Mouse (Mus musculus) kidney, embryonic 16.5 days (tissue): Measurements from ENCODE around the gene Gm42957. TPM values are rescaled to one million over a fixed set of nuclear protein-coding genes. Genes with fewer than 3 reads are reported as not detected.

Source experiments
- ATAC-seq: fragments of 200-750 bp; cut with Nextera tagmentation; 2 replicates; pipeline ENCODE4 v1.8.0; 2017; ENCODE audit warnings: moderate TSS enrichment; ENCODE audit not compliant: low FRiP score, low TSS enrichment
- H3K27ac ChIP-seq: fragments of 300-500 bp; sonication (generic); 2 replicates; pipeline ENCODE4 v1.5.1; 2014; ENCODE audit warnings: low read length
- H3K27me3 ChIP-seq: fragments of 300-500 bp; sonication (generic); 2 replicates; pipeline ENCODE4 v1.6.1; 2014; ENCODE audit warnings: low read length, control low read depth, mixed read lengths; ENCODE audit not compliant: insufficient read depth
- H3K36me3 ChIP-seq: fragments of 300-500 bp; sonication (generic); 2 replicates; pipeline ENCODE4 v1.6.1; 2014; ENCODE audit warnings: low read length, control low read depth, mixed read lengths; ENCODE audit not compliant: insufficient read depth
- H3K4me1 ChIP-seq: fragments of 300-500 bp; sonication (generic); 2 replicates; pipeline ENCODE4 v1.6.1; 2014; ENCODE audit warnings: low read length, control low read depth, mixed read lengths; ENCODE audit not compliant: insufficient read depth
- H3K4me2 ChIP-seq: fragments of 300-500 bp; sonication (generic); replicated peaks from 2 replicates; pipeline ENCODE4 v1.6.1; 2014; ENCODE audit warnings: low read depth, low read length
- H3K4me3 ChIP-seq: fragments of 300-500 bp; sonication (generic); 2 replicates; pipeline ENCODE4 v1.5.1; 2014; ENCODE audit warnings: mild to moderate bottlenecking, low read length
- H3K9ac ChIP-seq: fragments of 300-500 bp; sonication (generic); replicated peaks from 2 replicates; pipeline ENCODE4 v1.6.1; 2014; ENCODE audit warnings: low read length
- H3K9me3 ChIP-seq: fragments of 300-500 bp; sonication (generic); 2 replicates; pipeline ENCODE4 v1.6.1; 2016; ENCODE audit warnings: low read length, control low read depth
- WGBS: fragments of 180-500 bp; shearing (Covaris S2); extraction: QIAGEN DNeasy Blood & Tissue Kit; methylation state at CpG from one replicate; pipeline ENCODE4 v1.1.7; 2014; 5-methylcytosine and 5-hydroxymethylcytosine counted together
- polyA plus RNA-seq: library from polyadenylated mRNA; unstranded; fragments of >200 nt; fragmentation: Nextera tagmentation; extraction: Ambion mirVana; gene quantifications from 2 replicates; pipeline ENCODE4 v1.2.1, GENCODE M21; 2015

The Gm42957 gene
- polyA plus RNA-seq, 1 experiment from 2014 or later, result 0.21 TPM

DNA sequence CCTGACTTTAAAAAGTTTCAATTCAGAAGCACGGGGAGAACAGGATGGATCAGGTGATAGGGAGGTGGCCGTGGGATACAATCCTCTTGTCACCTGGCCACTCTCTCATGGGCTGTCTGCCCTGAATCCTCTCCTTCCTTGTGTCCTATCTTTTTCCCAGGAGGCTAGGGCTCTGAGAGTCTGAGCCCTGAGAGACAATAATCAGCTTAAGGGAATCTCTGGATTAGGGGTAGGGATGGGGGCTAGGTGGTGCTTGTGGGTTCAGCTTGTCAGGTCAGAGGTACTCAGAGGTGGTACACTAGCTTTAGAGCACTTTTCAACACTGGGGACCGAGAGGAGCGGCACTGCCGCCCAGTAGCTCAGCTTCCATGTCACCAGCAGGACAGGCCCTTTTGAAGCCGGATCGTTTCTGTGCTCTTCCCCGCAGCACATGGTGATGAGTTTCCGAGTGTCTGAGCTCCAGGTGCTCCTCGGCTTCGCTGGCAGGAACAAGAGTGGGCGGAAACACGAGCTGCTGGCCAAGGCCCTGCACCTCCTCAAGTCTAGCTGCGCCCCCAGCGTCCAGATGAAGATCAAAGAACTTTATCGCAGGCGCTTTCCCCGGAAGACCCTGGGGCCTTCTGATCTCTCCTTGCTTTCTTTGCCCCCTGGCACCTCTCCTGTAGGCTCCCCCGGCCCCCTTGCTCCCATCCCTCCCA is 63.9 kb downstream of the Gm42957 start:
- no peak for ATAC-seq
- Histone ChIP-seq H3K27me3 (no peaks in the 10 kb centered on the region), H3K27ac (no peak overlapping the region), H3K36me3 (peaks cover 45% of the 10 kb centered on the region), H3K4me1 (peaks cover 25% of the 10 kb centered on the region), H3K9me3 (no peaks in the 10 kb centered on the region), H3K4me2 (no peak overlapping the region), H3K9ac (peak overlapping the region; percentile 44; the same call in 1 of the 2 replicates), H3K4me3 (no peak overlapping the region)
- WGBS, result 31% methylated on average over 19 of the region's 19 CpGs

DNA sequence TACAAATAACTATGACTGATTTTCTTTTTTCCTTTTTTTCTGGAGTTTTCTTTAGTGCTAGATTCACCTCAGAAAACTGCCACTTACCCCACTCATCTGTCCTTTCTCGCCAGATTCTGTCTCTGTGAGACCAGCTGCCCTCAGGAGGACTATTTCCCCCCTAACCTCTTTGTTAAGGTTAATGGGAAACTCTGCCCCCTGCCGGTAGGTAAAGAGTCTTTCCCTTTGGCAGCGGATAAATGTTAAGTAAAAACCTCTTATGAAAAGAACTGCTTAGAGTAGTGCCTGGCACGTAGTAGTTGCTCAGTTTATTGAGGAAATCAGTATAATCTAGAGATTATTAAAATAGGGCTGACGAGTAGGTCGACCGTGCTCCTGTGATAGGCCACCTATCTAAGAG is 65.1 kb downstream of the Gm42957 start:
- Histone ChIP-seq H3K36me3 (peaks cover 55% of the 10 kb centered on the region), H3K27me3 (no peaks in the 10 kb centered on the region), H3K4me3 (no peak overlapping the region), H3K27ac (no peak overlapping the region), H3K9ac (no peak overlapping the region), H3K4me2 (no peak overlapping the region), H3K4me1 (peaks cover 23% of the 10 kb centered on the region), H3K9me3 (no peaks in the 10 kb centered on the region)
- WGBS, result 62% methylated on average over 7 of the region's 7 CpGs
- no peak for ATAC-seq

DNA sequence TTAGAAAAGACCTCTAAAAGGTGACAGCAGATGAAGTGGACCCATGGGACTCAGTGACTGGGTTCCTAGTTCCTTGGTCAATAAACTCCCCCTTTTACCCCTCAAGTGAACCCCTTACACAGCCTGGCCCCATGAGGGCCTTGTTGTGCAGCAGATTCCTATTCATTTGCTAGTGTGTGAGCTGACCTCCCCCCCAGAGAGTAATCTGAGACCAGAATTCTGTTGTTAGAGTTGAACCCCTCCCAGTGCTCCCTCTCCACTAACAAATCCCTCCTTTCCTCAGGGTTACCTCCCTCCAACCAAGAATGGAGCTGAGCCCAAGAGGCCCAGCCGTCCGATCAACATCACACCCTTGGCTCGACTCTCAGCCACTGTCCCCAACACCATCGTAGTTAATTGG is 65.7 kb downstream of the Gm42957 start:
- Histone ChIP-seq H3K27me3 (no peaks in the 10 kb centered on the region), H3K4me3 (no peak overlapping the region), H3K36me3 (peaks cover 55% of the 10 kb centered on the region), H3K9ac (no peak overlapping the region), H3K9me3 (no peaks in the 10 kb centered on the region), H3K27ac (no peak overlapping the region), H3K4me1 (peaks cover 17% of the 10 kb centered on the region), H3K4me2 (no peak overlapping the region)
- WGBS, result 68% methylated on average over 4 of the region's 4 CpGs
- ATAC-seq, result no peak

Other genes with a start within 250 kb of the Gm42957 start
- 0.25 TPM in 1 of 2 replicates, not detected in the other for gene BC107364, start 183.2 kb upstream of the Gm42957 start, polyA plus RNA-seq
- 0.37 and 0.69 TPM in 2 replicates for gene Hfe2, start 110.3 kb upstream of the Gm42957 start, polyA plus RNA-seq
- 191 and 197 TPM in 2 replicates for gene Txnip, start 77.5 kb upstream of the Gm42957 start, polyA plus RNA-seq
- 1.3 TPM in 2 replicates for gene Gm16253, start 58.5 kb upstream of the Gm42957 start, polyA plus RNA-seq
- gene Polr3gl, start 41.3 kb upstream of the Gm42957 start, polyA plus RNA-seq, result 32.1 and 35.8 TPM in 2 replicates
- gene Ankrd34a, start 38.8 kb upstream of the Gm42957 start, polyA plus RNA-seq, result 2.2 and 2.3 TPM in 2 replicates
- 6.9 and 7.1 TPM in 2 replicates for gene Lix1l, start 34.3 kb upstream of the Gm42957 start, polyA plus RNA-seq
- 129 and 156 TPM in 2 replicates for gene Rbm8a, start 5.5 kb upstream of the Gm42957 start, polyA plus RNA-seq
- gene Pex11b, start 98 bp upstream of the Gm42957 start, polyA plus RNA-seq, result 56.4 and 60.6 TPM in 2 replicates
- 0.85 and 1.2 TPM in 2 replicates for gene Itga10, start 10.1 kb downstream of the Gm42957 start, polyA plus RNA-seq
- gene Ankrd35, start 34.7 kb downstream of the Gm42957 start, polyA plus RNA-seq, result 1.2 and 1.6 TPM in 2 replicates
- 62.1 and 72.3 TPM in 2 replicates for gene Pias3, start 60.9 kb downstream of the Gm42957 start, polyA plus RNA-seq
- 12.0 and 12.2 TPM in 2 replicates for gene Nudt17, start 73.1 kb downstream of the Gm42957 start, polyA plus RNA-seq
- 44.5 and 45.3 TPM in 2 replicates for gene Polr3c, start 92.2 kb downstream of the Gm42957 start, polyA plus RNA-seq
- gene Rnf115, start 92.2 kb downstream of the Gm42957 start, polyA plus RNA-seq, result 56.6 and 57.3 TPM in 2 replicates
- 224 and 245 TPM in 2 replicates for gene Pdzk1, start 193.8 kb downstream of the Gm42957 start, polyA plus RNA-seq
- gene Cd160, start 193.9 kb downstream of the Gm42957 start, polyA plus RNA-seq, result 0.12 TPM in 1 of 2 replicates, not detected in the other